Mouse (Mus musculus): ENCODE measurements around the gene 2700097O09Rik. TPM values are rescaled to one million over a fixed set of nuclear protein-coding genes. Genes with fewer than 3 reads are reported as not detected.
A peak's percentile ranks its signal among the peaks of the same experiment; 100 is the strongest.
"Not testable (repeated sequence)": the region's sequence is repeated elsewhere in the genome, so short reads cannot be mapped to it uniquely, and the experiment has no call there.

2700097O09Rik gene
- polyA plus RNA-seq (2012), result 0.09 and 0.26 TPM in 2 replicates

- peak within 1 kb of the TSS; percentile 68 for H3K4me3 ChIP-seq (replicated peaks)
- H3K27me3 ChIP-seq (ENCODE audit: control insufficient read depth); H3K9me3 ChIP-seq (ENCODE audit: control insufficient read depth, low read length): not testable (repeated sequence)
- peaks cover 22% of the 10 kb centered on the region for H3K36me3 ChIP-seq (ENCODE audit: control insufficient read depth)
- peaks cover 34% of the 10 kb centered on the region for H3K4me1 ChIP-seq (ENCODE audit: control insufficient read depth)
Measured at GRCm38 (mm10) chr12:55079726-55080600, at the start of gene 2700097O09Rik, which contains the start of gene Srp54a. TSS of gene 2700097O09Rik (minus strand) at chr12:55080110. TSS of gene Srp54a (plus strand) at chr12:55080262.

- not testable (repeated sequence) for H3K4me1 ChIP-seq (ENCODE audit: control insufficient read depth); H3K27me3 ChIP-seq (ENCODE audit: control insufficient read depth); H3K36me3 ChIP-seq (ENCODE audit: control insufficient read depth); H3K4me3 ChIP-seq (replicated peaks); H3K9me3 ChIP-seq (ENCODE audit: control insufficient read depth, low read length)
Measured at GRCm38 (mm10) chr12:55124731-55125130, 44.8 kb upstream of the 2700097O09Rik start.

- not testable (repeated sequence) for H3K4me1 ChIP-seq (ENCODE audit: control insufficient read depth); H3K4me3 ChIP-seq (replicated peaks); H3K27me3 ChIP-seq (ENCODE audit: control insufficient read depth); H3K9me3 ChIP-seq (ENCODE audit: control insufficient read depth, low read length); H3K36me3 ChIP-seq (ENCODE audit: control insufficient read depth)
Measured at GRCm38 (mm10) chr12:55124242-55124641, 44.3 kb upstream of the 2700097O09Rik start, which contains the start of gene Fam177a. TSS of gene Fam177a (plus strand) at chr12:55124469.

- not testable (repeated sequence) for H3K9me3 ChIP-seq (ENCODE audit: control insufficient read depth, low read length); H3K4me3 ChIP-seq (replicated peaks); H3K27me3 ChIP-seq (ENCODE audit: control insufficient read depth); H3K4me1 ChIP-seq (ENCODE audit: control insufficient read depth); H3K36me3 ChIP-seq (ENCODE audit: control insufficient read depth)
Measured at GRCm38 (mm10) chr12:55112616-55113015, 32.7 kb upstream of the 2700097O09Rik start.

GRCm38 (mm10) chr12:55092127-55092526, 12.2 kb upstream of the 2700097O09Rik start:
- H3K4me3 ChIP-seq (replicated peaks); H3K27me3 ChIP-seq (ENCODE audit: control insufficient read depth); H3K36me3 ChIP-seq (ENCODE audit: control insufficient read depth); H3K4me1 ChIP-seq (ENCODE audit: control insufficient read depth); H3K9me3 ChIP-seq (ENCODE audit: control insufficient read depth, low read length): not testable (repeated sequence)

- Histone ChIP-seq H3K4me1 (ENCODE audit: control insufficient read depth) (peaks cover 31% of the 10 kb centered on the region), H3K36me3 (ENCODE audit: control insufficient read depth) (peaks cover 18% of the 10 kb centered on the region), H3K4me3 (replicated peaks) (peak overlapping the region; percentile 68)
- H3K9me3 ChIP-seq (ENCODE audit: control insufficient read depth, low read length); H3K27me3 ChIP-seq (ENCODE audit: control insufficient read depth): not testable (repeated sequence)
Measured at GRCm38 (mm10) chr12:55080601-55080942, 662 bp upstream of the 2700097O09Rik start.

- H3K4me1 ChIP-seq (ENCODE audit: control insufficient read depth), result peaks cover 44% of the 10 kb centered on the region
- H3K9me3 ChIP-seq (ENCODE audit: control insufficient read depth, low read length); H3K4me3 ChIP-seq (replicated peaks); H3K27me3 ChIP-seq (ENCODE audit: control insufficient read depth): not testable (repeated sequence)
- H3K36me3 ChIP-seq (ENCODE audit: control insufficient read depth), result peaks cover 22% of the 10 kb centered on the region
Measured at GRCm38 (mm10) chr12:55078706-55079105, 1.2 kb downstream of the 2700097O09Rik start.

- Histone ChIP-seq H3K36me3 (ENCODE audit: control insufficient read depth) (peaks cover 28% of the 10 kb centered on the region), H3K27me3 (ENCODE audit: control insufficient read depth) (no peaks in the 10 kb centered on the region), H3K4me3 (replicated peaks) (no peak overlapping the region), H3K4me1 (ENCODE audit: control insufficient read depth) (peaks cover 62% of the 10 kb centered on the region), H3K9me3 (ENCODE audit: control insufficient read depth, low read length) (no peaks in the 10 kb centered on the region)
- TF ChIP-seq TAL1 (IDR thresholded peaks at IDR 0.05; ENCODE audit: low read length), result no peak
- TF ChIP-seq GATA1 (IDR thresholded peaks at IDR 0.05; ENCODE audit: low read length), result no peak
Measured at GRCm38 (mm10) chr12:55075296-55075695, 4.6 kb downstream of the 2700097O09Rik start.

GRCm38 (mm10) chr12:55073686-55074085, 6.2 kb downstream of the 2700097O09Rik start:
- Histone ChIP-seq H3K4me1 (ENCODE audit: control insufficient read depth) (peaks cover 53% of the 10 kb centered on the region), H3K9me3 (ENCODE audit: control insufficient read depth, low read length) (no peaks in the 10 kb centered on the region), H3K4me3 (replicated peaks) (peak overlapping the region; percentile 15), H3K36me3 (ENCODE audit: control insufficient read depth) (peaks cover 30% of the 10 kb centered on the region), H3K27me3 (ENCODE audit: control insufficient read depth) (no peaks in the 10 kb centered on the region)
- no peak for TF ChIP-seq GATA1 (IDR thresholded peaks at IDR 0.05; ENCODE audit: low read length)

- H3K4me3 ChIP-seq (replicated peaks), result no peak overlapping the region
- no peaks in the 10 kb centered on the region for H3K27me3 ChIP-seq (ENCODE audit: control insufficient read depth)
- H3K36me3 ChIP-seq (ENCODE audit: control insufficient read depth), result peaks cover 30% of the 10 kb centered on the region
- peaks cover 43% of the 10 kb centered on the region for H3K4me1 ChIP-seq (ENCODE audit: control insufficient read depth)
- TF ChIP-seq TAL1 (IDR thresholded peaks at IDR 0.05; ENCODE audit: low read length) (no peak), GATA1 (IDR thresholded peaks at IDR 0.05; ENCODE audit: low read length) (no peak)
- H3K9me3 ChIP-seq (ENCODE audit: control insufficient read depth, low read length), result no peaks in the 10 kb centered on the region
Measured at GRCm38 (mm10) chr12:55072495-55072894, 7.4 kb downstream of the 2700097O09Rik start.
